Mouse (Mus musculus): ENCODE measurements around the gene Rhoc.

DNA sequence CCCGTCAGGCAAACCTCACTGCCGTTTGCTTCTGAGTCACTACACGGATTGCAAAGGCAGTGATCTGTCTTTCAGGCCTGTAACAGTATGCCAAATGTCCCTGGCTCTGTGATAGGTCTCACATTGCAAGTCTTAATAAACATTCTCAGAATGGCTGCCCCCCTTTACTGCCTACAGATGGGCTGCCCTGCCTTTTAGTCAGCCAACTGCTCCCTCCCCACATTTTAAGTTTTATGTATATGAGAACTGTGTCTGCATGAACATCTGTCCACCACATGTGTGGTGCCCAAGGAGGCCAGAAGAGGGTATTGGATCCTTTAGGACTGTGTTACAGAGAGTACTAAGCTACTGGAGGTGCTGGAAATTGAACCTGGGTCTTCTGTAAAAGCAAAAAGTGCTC is 17.3 kb upstream of the Rhoc start:
- TF ChIP-seq CTCF (IDR thresholded peaks at IDR 0.05; ENCODE audit: insufficient read depth, low read depth, low read length), result no peak
- no peak for TF ChIP-seq POLR2A (IDR thresholded peaks at IDR 0.05; ENCODE audit: insufficient read depth, low read depth, low read length)
